In genomic region chr5:89844354-89844753, GRCm38 (mm10) we compare ENCODE assay signal across 8 mouse cellular contexts. TPM values are rescaled to one million over a fixed set of nuclear protein-coding genes. Genes with fewer than 3 reads are reported as not detected.
DNase-seq lines count a peak whose midpoint lies in the region; ATAC-seq and TF ChIP-seq lines count a peak whose summit lies in the region.

No protein-coding gene starts in this region.

- H3K4me1 ChIP-seq in hindbrain, embryonic 16.5 days (ENCODE audit: control insufficient read depth, insufficient read depth, low read depth, low read length): no peaks in the 10 kb centered on the region; the same call in 1 of the 2 replicates

- WGBS in hindbrain, embryonic 16.5 days: 36% methylated on average over 5 of the region's 5 CpGs

- peak; percentile 21; the same call in 1 of the 2 replicates for ATAC-seq in frontal cortex, adult (ENCODE audit: low TSS enrichment)
- ATAC-seq in hindbrain, embryonic 16.5 days: peak; percentile 93

- no peak overlapping the region for H3K4me2 ChIP-seq in hindbrain, embryonic 16.5 days (ENCODE audit: low read length)

- intact Hi-C loops in gastrocnemius, adult 2 months (cut with DNase I): loop anchor here (5.0 to 10.0 kb wide), 2 partner anchors 38 to 350 kb away; partner anchors contain the start of gene Adamts3

- DNase-seq in frontal cortex, postnatal 25 days (ENCODE audit: low spot score in 2 of 2): no peak
- DNase-seq in adrenal gland, postnatal 25 days: peak; percentile 33
- DNase-seq in gastrocnemius, adult 2 months: peak; percentile 95
- peak; percentile 5 to 29 for DNase-seq in lung, adult 18-20 months
- DNase-seq in retina, embryonic 14.5 days (ENCODE audit: low spot score): peak; percentile 13
- DNase-seq in thymus, postnatal 0 days (ENCODE audit: low spot score): no peak

- no peaks in the 10 kb centered on the region for H3K9me3 ChIP-seq in hindbrain, embryonic 16.5 days (ENCODE audit: control insufficient read depth, low read length)

- no peaks in the 10 kb centered on the region for H3K36me3 ChIP-seq in hindbrain, embryonic 16.5 days (ENCODE audit: control insufficient read depth, insufficient read depth, low read length)

- H3K27ac ChIP-seq in gastrocnemius, adult 2 months: peak overlapping the region; percentile 67; the same call in 1 of the 2 replicates
- H3K27ac ChIP-seq in hindbrain, embryonic 16.5 days (ENCODE audit: low read depth, low read length): no peak overlapping the region

- H3K9ac ChIP-seq in hindbrain, embryonic 16.5 days (ENCODE audit: low read depth, low read length): no peak overlapping the region

- no peak for TF ChIP-seq CTCF in gastrocnemius, adult 2 months (IDR thresholded peaks at IDR 0.05)

- peak overlapping the region; percentile 24; the same call in 1 of the 2 replicates for H3K4me3 ChIP-seq in gastrocnemius, adult 2 months
- H3K4me3 ChIP-seq in hindbrain, embryonic 16.5 days (ENCODE audit: low read length): no peak overlapping the region

- no peaks in the 10 kb centered on the region for H3K27me3 ChIP-seq in hindbrain, embryonic 16.5 days (replicated peaks; ENCODE audit: control insufficient read depth, insufficient read depth, low read length)

RNA-seq across cellular contexts. Expression of gene Adamts3, which starts 38.8 kb away (rescaled TPM):
- total RNA-seq in adrenal gland, postnatal 25 days (2021): 5.4 and 8.5 TPM in 2 replicates
- 1 to 10 TPM in 1 of 2 experiments, under 1 TPM in 1; 0.87 to 3.4 TPM for total RNA-seq in gastrocnemius, adult 2 months (2021)
- polyA plus RNA-seq in hindbrain, embryonic 16.5 days (2015; fragmentation: Nextera tagmentation; extraction: Ambion mirVana): 3.9 and 4.4 TPM in 2 replicates
- polyA plus RNA-seq in thymus, postnatal 0 days (2015; fragmentation: Nextera tagmentation; extraction: Ambion mirVana): 1.2 and 1.3 TPM in 2 replicates

Comparison
In these comparisons a context has a peak if more than half of its experiments do, and no peak if none do; other contexts are left out.
1. DNase-seq: peak in adrenal gland, postnatal 25 days (single experiment), gastrocnemius, adult 2 months (single experiment), lung, adult 18-20 months (2 of 2) and retina, embryonic 14.5 days (single experiment); none in frontal cortex, postnatal 25 days (0 of 2) and thymus, postnatal 0 days (single experiment).